Mouse (Mus musculus) liver (tissue): Measurements from ENCODE around the gene Ranbp2.

Experiments
- DNase-seq: peaks from one replicate; pipeline ENCODE4 v3.0.0-alpha.2; 2020; ENCODE audit warnings: mixed read lengths

Gene Ranbp2

DNA sequence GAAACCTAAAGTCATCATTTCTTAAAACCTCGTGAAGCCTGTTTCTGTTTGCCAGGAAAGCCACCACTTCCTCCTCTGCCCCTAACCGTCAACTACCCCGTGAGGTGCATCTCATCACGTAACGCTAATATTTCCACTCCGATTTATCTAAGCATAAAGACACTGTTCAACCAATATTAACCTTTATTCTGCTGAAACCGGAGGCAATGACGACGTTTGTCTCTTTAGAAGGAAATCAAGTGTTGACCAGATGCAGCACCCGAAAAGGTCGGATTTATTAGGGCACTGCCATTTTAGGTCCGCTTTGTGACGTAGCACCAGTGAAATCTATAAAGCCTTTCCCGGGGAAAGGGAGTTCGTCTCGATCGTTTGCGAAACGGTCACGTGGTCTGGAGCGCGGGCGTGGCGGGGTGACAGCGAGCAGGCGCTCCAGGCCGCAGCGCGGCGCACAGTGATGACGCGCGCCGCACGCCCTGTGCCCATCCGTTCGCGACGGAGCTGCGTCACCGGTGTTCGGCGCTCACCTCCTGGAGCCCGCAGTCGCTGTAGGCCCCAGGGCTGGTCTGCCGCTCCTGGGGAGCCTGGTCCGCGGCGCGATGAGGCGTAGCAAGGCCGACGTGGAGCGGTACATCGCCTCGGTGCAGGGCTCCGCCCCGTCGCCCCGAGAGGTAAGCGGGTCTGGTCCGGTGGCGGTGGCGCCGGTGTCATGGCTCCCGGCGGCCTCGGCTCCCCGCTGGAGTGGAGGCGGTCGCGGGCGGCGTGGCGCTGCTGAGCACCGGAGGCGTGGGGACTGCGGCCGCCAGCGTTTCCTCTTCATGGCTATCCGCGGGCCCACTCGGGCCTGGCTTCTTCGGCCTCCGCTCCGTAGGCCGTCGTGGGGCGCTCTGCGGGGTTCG, at the start of gene Ranbp2:
Gene Ranbp2, plus strand, starts transcription at position 537 of the 896 bp plus-strand sequence.
- DNase-seq = peak; percentile 98

DNA sequence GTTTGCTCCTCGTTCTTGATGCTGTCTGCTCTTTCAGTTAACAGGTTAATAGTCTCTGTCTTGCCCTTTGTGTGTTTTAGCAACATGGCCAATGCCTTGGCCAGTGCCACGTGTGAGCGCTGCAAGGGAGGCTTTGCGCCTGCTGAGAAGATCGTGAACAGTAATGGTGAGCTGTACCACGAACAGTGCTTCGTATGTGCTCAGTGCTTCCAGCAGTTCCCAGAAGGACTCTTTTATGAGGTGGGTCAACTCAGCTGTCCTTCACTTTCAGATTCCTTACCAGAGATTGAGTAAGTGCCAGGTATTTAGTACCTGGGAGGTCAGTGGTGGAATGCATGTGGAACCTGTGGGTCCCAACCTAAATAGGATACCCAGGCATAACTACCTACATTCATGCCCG, 47.8 kb upstream of the Ranbp2 start:
- DNase-seq = no peak

DNA sequence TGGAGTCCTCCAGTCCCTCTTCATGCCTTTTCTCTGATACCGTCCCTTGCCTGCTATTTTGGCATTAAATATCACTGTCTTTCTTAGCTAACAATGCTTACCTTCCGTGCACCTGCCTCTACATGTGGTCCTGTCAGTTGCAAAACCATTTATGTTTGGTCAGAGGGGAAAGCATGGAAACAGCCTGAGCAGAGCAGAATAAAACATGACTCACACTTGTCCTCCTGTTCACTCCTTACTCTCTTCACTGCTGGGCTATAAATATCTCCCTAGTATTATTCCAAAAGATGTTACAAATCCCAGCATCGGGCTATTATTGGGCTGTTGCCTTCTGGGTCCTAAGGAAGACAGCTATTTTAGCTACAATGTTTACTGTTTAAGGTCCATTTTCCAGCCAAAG, 44.9 kb upstream of the Ranbp2 start:
- no peak for DNase-seq

DNA sequence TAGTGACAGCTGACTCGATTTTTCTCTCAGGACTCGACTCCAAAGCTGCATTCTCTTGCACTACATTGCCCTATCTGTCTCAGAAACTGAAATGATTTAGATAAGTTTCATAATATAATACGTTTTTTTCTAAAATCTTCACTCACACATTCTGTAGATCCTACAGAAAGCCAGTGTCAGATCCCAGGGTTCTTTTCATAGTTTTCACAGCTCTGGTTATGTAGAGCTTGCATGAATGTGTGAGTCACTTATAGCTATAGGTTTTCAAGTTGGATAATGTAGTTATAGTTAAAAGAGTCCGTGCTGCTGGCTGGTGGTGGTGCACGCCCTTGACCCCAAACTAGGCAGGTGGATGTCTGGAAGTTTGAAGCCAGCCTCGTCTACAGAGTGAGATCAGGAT, 42.1 kb upstream of the Ranbp2 start:
- DNase-seq = no peak

DNA sequence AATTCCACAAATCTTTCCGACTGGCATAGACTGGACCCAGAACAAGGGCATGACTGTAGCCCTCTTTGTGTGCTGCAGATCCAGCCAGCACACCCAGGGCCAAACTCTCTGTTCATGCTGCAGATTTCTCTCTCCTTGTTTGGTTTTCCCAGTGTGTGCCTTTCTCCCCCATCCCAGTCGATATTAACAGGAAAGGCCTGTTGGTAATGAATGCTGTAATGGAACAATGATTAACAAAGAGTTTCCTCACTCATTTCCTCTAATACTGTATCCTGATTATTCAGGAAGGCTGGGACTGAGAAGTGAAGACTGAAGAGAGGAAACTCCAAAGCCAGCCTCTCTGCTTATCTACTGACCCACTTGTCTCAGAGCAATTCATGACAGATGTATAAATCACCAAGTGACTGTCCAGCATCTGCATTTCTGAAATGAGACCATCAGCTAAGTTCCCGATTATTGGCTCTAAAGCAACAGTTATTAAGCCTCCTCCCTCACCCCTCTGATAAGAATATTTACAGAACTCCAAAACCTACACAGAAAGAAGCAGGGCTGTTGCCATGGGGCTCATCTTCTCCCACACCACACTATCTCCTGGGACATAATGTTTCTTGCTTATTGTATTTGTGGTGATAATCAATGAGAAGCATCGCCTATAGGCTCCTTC, 41.3 kb upstream of the Ranbp2 start:
- DNase-seq = no peak

DNA sequence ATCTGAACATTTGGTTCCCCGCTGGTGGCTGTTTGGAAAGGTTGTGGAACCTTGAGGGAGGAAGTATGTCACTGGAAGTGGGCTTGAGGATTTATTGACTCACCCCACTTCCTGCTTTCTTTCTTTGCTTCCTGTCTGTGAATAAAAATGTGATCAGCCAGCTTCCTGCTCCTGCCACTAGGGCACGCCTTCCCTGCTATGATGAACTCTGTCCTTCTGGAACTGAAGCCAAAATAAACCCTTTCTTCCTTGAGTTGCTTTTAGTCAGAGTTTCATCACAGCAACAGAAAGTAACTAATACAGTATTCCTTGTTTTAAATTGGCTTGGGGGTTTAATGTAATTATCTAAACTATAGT, 40.8 kb upstream of the Ranbp2 start:
- DNase-seq = no peak

DNA sequence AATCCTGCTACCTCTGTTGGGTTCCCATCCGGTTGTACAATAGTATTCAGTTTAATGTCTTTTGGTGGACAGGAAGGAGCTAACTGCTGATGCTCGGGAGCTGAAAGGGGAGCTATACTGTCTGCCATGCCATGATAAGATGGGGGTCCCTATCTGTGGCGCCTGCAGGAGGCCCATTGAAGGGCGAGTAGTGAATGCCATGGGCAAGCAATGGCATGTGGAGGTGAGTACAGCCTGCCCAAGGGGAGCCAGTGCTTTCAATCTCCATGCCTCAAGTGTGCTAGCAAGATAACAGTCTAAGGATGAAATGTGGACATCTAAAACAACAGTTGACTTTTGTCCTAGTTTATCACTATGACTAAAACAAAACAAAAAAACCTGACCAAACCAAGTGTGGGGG, 34.4 kb upstream of the Ranbp2 start:
- DNase-seq = peak; percentile 82

DNA sequence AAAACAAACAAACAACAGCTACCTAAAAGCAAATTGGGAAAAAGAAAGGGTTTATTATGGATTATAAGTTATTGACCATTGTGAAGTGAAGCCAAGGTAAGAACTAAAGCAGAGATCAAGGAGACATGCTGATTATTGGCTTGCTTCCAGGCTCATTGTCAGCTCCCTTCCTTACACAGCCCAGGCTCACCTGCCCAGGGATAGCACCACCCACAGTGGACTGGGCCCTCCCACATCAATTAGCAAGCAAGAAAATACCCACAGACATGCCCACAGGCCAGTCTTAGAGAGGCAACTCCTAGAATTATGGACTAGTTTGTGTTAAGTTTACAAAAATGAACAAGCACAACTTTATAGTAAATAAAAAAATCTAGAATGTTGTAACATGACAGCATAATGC, 33.9 kb upstream of the Ranbp2 start:
- peak; percentile 59 for DNase-seq

DNA sequence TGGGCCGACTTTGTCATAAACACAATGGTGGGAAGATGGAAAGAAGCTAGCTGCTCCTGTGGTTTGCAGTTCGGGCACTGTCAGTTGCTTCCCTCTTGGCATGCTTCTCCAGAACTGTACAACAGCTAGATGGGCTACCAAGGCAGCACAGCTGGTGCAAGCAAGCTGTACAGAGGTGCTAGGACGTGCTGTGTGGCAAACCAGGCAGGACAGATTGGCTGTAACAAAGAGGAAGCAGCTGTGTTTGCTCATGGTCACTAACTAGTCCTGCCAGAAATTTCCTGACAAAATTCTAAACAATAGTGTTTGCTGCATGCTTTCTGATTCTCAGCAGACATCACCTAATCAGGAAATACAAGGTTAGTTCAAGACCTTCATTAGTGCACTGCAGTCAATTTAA, 30.0 kb upstream of the Ranbp2 start:
- DNase-seq = no peak

DNA sequence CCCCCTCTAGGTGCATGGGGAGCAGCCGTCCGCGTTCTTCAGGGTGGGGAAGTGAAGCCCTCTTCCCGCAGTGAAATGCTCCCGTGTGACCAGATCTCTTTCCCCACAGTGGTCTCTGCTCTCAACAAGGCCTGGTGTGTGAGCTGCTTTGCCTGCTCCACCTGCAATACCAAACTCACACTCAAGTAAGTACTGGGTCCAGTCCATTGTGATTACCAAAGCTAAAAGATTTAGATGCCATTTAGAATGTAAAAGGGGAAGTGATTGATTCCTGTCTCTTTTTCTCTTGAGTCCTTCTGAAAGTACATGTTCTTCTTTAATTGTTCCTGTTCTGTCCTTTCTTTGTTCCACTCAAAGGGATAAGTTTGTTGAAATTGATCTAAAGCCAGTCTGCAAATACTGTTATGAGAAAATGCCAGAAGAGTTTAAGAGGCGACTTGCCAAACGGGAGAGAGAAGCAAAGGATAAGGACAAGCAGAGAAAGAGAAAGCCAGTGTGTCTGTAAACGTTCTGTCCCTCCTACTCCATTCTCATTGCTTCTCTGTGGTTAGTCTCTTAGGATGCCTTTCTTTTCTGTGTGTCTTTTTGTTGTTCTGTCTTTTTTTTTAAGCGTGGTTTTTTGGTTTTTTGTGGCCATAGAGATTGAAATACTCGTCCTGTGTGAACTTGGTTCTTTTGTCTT, 28.3 kb upstream of the Ranbp2 start:
- DNase-seq = no peak

DNA sequence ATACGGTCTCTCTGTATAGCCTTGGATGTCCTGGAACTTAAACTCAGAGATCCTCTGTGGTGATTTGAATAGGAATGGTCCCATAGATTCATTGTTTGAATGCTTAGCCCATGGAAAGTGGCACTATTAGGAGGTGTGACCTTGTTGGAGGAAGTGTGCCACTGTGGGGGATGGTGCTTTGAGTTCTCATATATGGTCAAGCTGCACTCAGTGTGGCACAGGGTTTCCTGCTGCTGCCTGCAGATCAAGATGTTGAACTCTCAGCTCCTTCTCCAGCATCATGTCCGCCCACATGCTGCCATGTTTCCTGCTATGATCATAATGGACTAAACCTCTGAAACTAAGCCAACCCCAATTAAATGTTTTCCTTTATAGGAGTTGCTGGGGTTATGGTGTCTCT, 18.8 kb upstream of the Ranbp2 start:
- DNase-seq = no peak

DNA sequence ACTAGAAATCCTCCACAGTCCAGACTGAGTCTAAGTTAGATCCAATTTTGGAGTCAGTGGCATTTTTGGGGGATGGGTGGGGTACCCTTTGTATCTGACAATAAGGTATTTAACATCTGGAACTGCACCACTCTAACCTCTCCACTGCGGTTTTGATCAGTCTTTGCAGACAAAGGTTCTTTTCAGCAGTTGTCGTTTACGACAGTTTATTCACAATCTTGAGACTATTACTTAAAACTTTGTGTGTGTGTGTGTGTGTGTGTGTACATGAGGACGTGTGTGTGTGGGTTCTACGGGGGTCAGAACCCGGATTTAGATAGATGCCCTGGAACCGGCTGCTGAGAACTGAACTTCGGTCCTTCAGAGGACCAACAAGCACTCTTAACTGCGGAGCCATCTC, 870 bp upstream of the Ranbp2 start:
- peak; percentile 16 for DNase-seq

DNA sequence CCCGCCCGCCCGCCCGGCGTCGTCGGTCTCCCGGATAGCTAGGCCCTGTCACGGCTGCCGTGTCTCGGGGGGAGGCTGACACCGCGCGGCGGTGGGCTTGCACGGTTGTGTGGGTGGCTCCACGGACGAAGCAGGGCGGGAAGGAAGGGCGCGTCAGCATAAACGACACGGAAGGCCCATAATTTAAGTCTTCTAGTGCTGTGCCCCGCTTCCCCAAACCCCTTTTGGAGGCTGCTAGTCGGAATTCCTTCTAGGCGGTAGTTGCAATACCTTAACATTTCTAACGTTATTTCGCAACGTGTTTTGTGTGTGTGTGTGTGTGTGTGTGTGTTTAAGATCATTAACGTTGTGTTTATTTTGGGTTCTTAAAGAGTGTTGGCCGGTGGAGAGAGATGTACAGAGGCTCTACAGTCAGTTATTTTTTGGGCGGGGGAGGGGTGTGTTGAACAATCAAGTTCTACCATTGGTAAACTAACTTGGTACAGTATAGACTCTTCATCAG, 611 bp downstream of the Ranbp2 start:
- peak; percentile 65 for DNase-seq

DNA sequence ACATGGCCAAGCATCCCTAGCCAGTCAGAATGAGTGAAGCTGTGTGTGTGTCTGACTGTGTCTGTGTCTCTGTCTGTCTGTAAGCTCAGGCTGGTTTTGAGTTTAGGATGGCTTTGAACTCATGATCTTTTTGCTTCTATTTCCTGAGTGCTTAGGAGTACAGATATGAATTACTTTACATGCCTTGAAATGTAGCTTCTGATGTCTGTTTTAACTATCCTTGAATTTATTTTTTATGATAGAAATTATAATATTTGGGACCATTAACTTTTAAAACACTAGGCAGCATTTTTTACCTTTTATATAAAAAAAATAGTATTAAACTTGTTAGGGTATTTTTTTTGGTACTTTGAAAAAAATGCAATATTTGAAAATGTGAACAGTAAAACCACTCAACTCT, 4.9 kb downstream of the Ranbp2 start:
- no peak for DNase-seq

DNA sequence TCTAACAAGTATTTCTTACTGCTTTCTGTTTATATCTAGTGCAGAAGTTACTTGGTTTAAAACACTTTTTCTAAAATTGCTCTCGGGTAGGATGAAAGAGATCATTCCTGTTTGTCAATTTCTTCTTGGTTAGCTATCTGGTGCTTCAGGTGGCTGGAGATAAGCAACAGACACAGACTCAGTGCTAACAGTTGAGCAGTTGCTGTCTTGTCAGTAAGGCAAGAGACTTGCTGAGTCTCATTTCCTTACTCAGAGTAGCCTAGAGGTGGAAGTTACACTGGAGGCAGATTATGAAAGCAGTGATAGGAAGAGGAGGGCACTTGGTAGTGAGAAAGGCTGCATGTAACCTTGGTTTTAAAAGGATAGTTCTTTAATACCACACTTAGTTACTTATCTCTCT, 5.5 kb downstream of the Ranbp2 start:
- DNase-seq = peak; percentile 55

DNA sequence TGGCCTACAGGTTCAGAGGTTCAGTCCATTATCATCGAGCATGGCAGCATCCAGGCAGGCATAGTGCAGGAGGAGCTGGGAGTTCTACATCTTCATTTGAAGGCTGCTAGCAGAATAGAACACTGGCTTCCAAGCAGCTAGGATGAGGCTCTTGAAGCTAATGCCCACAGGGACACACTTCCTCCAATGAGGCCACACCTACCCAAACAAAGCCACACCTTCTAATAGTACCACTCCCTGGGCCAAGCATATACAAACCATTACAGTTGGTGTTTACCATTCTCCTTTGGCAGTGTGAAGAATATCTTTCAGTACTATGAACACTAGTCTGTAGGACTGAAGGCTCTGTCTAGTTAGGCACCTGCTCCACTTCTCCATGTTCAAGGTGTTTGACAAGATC, 13.2 kb downstream of the Ranbp2 start:
- DNase-seq = no peak

DNA sequence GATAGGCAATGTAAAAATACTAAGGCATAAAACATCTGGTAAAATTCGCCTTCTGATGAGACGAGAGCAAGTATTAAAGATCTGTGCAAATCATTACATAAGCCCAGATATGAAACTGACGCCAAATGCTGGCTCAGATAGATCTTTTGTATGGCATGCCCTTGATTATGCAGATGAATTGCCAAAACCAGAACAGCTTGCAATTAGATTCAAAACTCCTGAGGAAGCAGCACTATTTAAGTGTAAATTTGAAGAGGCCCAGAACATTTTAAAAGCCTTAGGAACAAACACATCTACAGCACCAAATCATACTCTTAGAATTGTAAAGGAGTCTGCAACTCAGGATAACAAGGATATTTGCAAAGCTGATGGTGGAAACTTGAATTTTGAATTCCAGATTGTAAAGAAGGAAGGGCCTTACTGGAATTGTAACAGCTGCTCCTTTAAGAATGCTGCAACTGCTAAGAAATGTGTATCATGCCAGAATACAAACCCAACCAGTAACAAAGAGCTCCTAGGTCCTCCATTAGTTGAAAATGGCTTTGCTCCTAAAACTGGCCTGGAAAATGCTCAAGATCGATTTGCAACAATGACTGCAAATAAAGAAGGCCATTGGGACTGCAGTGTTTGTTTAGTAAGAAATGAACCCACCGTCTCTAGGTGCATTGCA, 30.5 kb downstream of the Ranbp2 start:
- DNase-seq = no peak

DNA sequence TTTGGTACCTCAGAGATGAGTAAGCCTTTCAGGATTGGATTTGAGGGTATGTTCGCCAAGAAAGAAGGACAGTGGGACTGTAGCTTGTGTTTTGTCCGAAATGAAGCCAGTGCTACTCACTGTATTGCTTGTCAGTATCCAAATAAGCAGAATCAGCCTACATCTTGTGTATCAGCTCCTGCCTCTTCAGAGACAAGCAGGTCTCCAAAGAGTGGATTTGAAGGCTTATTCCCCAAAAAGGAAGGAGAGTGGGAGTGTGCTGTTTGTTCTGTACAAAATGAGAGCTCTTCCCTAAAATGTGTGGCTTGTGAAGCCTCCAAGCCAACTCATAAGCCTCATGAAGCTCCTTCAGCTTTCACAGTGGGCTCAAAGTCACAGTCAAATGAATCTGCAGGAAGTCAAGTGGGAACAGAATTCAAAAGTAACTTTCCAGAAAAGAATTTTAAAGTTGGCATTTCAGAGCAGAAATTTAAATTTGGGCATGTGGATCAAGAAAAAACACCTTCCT, 31.4 kb downstream of the Ranbp2 start:
- DNase-seq = no peak

DNA sequence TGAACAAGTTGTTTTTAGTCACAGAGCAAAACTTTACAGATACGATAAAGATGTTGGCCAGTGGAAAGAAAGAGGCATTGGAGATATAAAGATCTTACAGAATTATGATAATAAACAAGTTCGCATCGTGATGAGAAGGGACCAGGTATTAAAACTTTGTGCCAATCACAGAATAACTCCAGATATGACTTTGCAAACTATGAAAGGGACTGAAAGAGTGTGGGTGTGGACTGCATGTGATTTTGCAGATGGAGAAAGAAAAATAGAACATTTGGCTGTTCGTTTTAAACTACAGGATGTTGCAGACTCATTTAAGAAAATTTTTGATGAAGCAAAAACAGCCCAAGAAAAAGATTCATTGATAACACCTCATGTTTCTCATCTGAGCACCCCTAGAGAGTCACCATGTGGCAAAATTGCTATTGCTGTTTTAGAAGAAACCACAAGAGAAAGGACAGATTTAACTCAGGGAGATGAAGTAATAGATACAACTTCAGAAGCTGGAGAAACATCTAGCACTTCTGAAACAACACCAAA, 33.3 kb downstream of the Ranbp2 start:
- DNase-seq = no peak

DNA sequence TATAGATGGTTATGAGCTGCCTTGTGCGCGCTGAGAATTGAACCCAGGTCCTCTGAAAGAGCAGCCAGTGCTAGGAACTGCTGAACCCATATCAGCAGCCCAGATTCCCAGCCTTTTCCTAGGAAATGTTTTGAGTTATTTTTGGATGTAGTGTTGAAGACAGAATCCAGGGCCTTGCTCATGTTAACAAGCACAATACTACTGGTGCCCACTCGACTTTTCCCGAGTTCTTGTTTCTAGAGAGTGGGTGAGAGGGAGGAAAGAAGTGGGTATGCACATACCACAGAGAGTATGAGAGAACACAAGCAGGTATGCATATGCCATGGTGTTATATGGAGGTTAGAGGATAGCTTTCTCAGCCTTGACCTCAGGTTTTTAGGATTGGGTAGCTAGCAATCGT, 44.3 kb downstream of the Ranbp2 start:
- no peak for DNase-seq

DNA sequence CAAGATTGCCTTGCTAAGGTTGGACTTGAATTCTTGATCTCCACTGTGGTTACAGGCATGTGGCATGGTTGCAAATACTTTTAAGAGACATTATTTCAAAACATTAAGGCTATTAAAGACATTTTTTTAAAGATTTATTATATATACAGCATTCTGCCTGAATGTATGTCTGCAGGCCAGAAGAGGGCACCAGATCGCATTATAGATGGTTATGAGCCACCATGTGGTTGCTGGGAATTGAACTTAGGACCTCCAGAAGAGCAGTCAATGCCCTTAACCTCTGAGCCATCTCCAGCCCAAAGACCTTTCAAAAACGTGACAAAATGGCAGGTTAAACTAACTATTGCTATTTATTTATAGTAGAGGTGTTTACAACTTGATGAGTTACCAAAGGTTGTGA, 48.9 kb downstream of the Ranbp2 start:
- no peak for DNase-seq

DNA sequence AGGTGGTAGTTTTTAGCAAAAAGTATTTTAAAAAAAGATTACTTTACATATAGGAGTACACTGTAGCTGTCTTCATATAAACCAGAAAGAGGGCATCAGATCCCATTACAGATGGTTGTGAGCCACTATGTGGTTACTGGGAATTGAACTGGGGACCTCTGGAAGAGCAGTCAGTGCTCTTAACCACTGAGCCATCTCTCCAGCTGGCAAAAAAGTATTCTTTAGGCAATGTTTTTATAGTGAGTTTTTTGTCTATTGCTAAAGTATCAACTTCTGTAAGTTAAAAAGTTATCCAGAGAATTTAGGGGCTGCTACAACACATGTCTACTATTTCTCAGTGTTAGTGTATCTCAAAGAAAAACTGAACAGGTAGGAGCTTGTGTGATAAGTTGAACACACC, 50.0 kb downstream of the Ranbp2 start:
- no peak for DNase-seq
